Mouse (Mus musculus) right cerebral cortex, postnatal 36 days (tissue): Measurements from ENCODE around the gene St6galnac5.
A peak's percentile ranks its signal among the peaks of the same experiment; 100 is the strongest.

Source experiments
- DNase-seq, 2 experiments: peaks; one replicate each; pipeline ENCODE4 v3.0.0; 2022; ENCODE audit warnings: low spot score in 2 of 2, mixed read lengths in 1 of 2

St6galnac5 gene

DNA sequence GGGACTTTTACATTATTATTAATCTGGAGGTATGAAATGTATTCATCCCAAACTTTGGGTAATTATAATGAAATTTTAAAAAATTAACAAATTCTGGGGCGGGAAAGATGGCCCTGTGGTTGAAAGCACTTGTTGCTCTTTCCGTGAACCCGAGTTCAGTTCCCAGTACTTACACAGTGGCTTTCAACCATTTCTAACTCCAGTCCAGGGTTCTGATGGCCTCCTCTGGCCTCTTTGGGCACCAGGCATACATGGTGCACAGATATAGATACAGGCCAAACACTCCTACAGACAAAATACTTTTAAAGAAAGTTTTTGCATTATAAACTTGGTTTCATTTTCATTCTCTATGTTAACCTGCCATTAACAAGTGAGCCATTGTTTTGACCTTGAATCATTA is 68.4 kb downstream of the St6galnac5 start:
- DNase-seq: no peak

DNA sequence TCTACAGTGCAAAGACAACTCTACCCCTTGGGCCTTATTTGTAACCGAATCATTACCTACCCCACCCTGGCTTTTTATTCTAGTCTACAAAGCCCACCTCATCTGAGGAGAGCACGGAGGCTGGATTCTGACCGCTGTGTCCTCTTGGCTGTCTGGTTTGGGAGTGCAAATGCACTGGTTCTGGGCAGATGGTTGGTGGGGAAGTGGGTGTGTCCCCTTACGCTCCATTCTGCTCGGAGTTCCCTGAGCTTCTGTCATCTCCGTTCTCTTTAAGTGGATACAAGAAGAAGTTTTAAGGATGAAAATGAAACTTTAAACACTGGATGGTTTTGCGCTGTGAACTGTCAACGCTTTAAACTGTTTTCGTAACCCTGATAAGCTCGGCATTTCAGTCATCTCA is 68.9 kb downstream of the St6galnac5 start:
- DNase-seq: no peak

GRCm38 (mm10) chr3:152912216-152913101 is 69.6 kb downstream of the St6galnac5 start:
- no peak for DNase-seq

DNA sequence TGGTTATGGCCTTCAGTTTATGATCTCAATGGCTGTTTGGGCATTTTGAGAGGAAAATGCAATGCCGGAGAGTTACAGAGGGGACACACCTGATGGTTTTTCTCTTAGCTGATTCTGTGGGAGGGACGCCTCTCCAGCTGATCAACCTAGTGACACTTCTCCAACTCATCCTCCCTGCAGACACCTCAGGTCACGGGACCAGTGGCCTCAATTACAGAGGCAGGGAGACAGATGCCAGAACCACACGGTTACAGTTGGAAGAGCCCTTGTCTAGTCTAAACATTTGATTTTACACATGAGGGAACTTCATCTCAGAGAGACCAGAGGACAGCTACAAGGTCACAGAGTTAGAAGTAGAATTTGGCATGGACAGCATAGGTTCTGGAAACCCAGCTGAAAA is 70.5 kb downstream of the St6galnac5 start:
- no peak for DNase-seq

GRCm38 (mm10) chr3:152907683-152908082 is 74.4 kb downstream of the St6galnac5 start:
- DNase-seq: no peak

- no peak for DNase-seq
Observed at GRCm38 (mm10) chr3:152907087-152907486, 75.0 kb downstream of the St6galnac5 start.

GRCm38 (mm10) chr3:152905800-152906199 is 76.2 kb downstream of the St6galnac5 start:
- no peak for DNase-seq

DNA sequence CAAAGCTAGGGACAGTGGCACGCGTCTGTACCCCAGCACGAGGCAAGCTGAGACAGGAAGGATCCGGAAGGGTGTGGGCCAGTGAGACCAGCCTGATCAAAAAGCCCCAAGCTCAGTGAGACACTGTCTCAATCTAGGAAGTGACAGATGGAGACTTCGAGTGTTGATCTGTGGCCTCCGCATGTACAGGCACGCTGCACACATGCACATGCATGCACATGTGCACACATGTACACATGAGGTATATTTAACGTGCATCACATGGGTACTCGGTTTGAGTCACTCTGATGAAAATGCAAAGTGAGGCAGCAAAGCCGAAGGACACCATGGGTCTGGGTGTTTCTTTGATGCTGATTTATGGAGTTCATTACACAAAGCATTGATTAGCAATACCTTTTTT is 77.0 kb downstream of the St6galnac5 start:
- no peak for DNase-seq

GRCm38 (mm10) chr3:152898906-152899305 is 83.1 kb downstream of the St6galnac5 start:
- no peak for DNase-seq

GRCm38 (mm10) chr3:152897196-152897595 is 84.8 kb downstream of the St6galnac5 start:
- DNase-seq: no peak

- no peak for DNase-seq
Observed at GRCm38 (mm10) chr3:152896111-152896510, 85.9 kb downstream of the St6galnac5 start.

DNA sequence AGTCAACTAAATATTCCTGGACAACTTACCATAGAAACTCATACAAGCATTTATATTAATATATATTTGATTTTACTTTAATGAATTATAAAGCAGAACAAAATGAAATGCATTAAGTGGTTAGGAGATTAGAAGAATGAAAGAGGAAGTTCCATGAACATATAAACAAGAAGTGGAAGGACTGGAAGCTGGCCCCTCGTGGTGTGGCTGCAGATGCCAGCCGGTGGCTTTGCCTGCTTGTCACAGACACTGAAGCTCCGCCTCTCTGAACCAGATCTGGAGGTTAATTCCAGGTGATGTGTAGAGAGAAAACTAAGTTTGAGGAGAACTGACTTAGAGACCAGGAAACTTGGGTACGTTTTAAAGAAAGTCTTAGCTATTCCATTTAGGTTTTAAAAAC is 87.1 kb downstream of the St6galnac5 start:
- DNase-seq: no peak

- DNase-seq: no peak
Observed at GRCm38 (mm10) chr3:152888116-152888515, 93.9 kb downstream of the St6galnac5 start.

DNA sequence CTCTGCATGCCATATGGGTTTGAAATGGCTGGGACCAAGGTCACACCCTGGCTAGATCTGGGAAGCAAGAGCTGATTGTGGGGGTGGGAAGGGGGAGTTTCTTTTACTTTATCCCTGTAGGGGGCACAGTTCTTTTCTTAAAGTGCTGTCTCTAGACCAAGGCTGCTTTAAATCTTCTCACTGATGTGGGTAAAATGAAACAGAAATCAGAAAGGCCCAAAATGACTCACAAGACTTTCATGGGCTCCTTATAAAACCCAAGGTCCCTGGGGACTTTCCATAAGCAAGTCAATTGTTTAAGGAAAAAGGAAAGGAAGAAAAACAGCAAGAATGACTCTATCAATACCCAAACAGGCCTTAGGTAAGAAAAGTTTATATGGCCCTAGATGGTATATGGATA is 95.3 kb downstream of the St6galnac5 start:
- no peak for DNase-seq

DNA sequence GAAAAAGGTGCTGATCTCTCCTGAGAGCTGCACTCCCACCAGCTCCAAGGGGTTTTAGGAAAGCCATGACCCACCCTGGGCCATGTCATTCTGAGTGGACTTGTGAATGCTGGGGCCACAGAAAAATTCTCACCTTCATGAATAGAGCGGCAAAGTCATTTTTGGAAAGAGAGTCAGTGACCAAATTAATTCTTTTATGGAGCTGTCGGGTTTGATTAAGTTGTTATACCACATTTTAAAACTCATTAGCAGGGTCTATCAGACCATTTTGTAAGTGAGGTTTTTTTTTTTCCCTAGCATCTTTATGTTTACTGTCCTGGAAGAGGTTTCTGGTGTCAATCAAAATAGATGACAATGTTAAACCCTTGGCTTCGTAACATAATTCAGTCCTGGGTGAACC is 98.5 kb downstream of the St6galnac5 start:
- no peak for DNase-seq

GRCm38 (mm10) chr3:152881706-152882105 is 100.3 kb downstream of the St6galnac5 start:
- DNase-seq: no peak

GRCm38 (mm10) chr3:152880121-152880835 is 101.8 kb downstream of the St6galnac5 start:
- peak; percentile 26 to 46 for DNase-seq

DNA sequence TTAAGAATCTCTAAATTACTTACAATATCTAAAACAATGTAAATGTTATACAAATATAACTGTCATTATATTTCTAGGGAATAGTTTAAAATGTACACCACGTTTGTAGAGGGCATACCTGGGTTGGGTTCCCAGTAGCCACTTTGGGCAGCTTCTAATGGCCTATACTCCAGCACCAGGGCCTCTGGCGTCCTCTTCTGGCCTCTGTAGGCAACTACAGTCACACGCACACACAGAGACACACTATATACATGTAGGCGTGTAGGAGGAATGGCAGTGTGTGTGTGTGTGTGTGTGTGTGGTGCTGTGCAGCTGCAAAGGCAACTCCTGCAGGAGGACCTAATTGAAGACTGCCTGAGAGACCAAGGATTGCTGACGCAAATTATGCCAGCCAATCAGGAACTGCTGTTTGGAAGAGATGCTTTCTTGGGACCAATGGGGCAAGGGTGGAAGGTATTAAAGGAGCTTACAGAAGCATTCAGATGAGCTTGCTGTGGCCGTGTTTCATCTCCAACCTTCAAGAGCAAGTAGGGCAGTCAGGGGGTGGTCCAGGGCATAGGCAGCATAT is 106.2 kb downstream of the St6galnac5 start:
- DNase-seq: no peak

DNA sequence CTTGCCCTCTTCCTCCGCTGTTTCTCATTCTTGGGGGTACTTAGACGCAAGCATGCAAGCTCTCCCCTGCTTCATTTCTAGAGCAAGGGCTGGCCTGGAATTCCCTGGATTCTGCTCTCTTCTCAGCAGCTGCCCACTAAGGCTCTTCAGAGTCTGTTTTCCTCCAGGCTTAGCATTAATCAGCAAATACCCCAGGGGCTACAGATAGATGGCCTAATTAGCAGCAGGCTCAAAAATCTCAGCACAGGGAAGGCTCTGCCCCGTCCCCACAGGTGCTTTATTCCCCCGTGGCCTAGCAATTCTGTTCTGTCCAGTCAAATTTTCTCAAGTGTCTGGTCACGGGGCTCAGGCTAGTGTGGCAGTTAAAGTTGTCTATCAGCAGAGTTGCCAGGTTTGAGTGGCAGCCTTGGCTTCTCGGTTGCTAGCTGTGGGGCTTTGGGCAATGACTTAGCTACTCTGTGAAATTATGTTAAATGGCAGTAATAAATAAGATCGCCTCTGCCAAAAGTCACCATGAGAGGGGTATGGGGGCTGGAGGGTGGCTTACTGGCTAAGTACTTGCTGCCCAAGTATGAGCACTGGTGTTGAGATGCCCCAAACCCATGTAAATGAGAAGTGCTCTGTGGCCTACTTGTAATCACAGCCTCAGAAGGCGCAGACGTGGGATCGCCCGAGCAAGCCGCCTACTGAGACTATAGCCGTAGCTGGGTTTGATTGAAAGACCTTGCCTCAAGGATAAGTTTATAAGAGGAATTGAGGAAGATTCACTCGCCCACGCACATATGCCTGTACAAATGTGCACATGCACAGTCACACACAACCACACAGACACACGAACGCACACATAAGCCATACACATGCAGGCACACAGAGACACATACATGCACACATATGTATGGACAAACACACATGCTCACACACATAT is 107.4 kb downstream of the St6galnac5 start:
- DNase-seq: peak; percentile 28 to 42

DNA sequence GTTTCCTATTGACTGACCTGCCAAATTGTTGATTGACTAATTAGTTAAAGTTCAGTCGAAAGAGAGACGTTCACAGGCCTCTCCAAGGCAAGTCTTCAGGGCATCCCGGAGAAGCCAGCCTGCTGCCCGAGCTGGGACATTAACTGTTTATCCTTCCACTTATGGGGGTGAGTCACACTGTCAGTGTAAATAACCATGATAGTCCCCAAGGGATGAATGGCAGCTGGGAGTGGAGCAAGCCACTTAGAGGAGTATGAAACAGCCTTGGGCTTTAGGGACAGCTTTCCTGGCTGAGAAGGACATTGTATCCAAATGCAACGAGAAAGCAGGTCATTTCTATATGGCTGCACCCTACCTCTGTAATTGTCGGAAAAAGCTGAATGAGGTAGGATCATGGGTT is 109.5 kb downstream of the St6galnac5 start:
- no peak for DNase-seq

DNA sequence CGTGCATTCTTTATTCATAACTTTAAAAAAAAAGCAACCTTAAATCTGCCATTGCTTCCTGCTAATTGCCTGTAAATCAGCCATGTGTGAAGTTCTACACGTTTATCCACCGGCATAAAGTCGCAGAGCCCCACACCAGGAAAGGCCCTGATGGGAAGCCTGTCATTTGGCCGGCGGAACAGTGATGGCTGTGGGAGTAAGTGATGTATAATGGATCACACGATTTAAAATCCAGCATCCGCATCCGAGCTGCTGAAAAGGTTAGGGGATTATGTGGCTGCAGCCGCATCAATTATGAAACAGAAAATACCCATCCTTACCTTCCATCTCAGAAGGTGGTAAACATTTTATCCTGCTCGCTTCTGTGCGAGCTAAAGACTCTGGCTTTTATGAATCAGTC is 110.0 kb downstream of the St6galnac5 start:
- no peak for DNase-seq
